Mouse (Mus musculus) liver, embryonic 11.5 days (tissue): ENCODE data around the gene Mbnl3. TPM values are rescaled to one million over a fixed set of nuclear protein-coding genes. Genes with fewer than 3 reads are reported as not detected.
A peak's percentile ranks its signal among the peaks of the same experiment; 100 is the strongest.

Experiments
- ATAC-seq: fragments of 200-750 bp; cut with Nextera tagmentation; replicated peaks from 2 replicates; pipeline ENCODE4 v1.8.0; 2017; ENCODE audit warnings: moderate number of reproducible peaks, mild to moderate bottlenecking, moderate TSS enrichment, moderate library complexity; ENCODE audit not compliant: low FRiP score
- DNase-seq: peaks from one replicate; pipeline ENCODE4 v3.0.0-alpha.2; 2017; ENCODE audit warnings: low spot score
- H3K27ac ChIP-seq: fragments of 300-500 bp; sonication (generic); 2 replicates; pipeline ENCODE4 v1.5.1; 2014; ENCODE audit warnings: mild to moderate bottlenecking, low read depth, low read length, control low read depth
- H3K27me3 ChIP-seq: fragments of 300-500 bp; sonication (generic); replicated peaks from 2 replicates; pipeline ENCODE4 v1.6.1; 2014; ENCODE audit warnings: low read length, mixed read lengths; ENCODE audit not compliant: control insufficient read depth, insufficient read depth
- H3K36me3 ChIP-seq: fragments of 300-500 bp; sonication (generic); 2 replicates; pipeline ENCODE4 v1.6.1; 2014; ENCODE audit warnings: mild to moderate bottlenecking, low read length, moderate library complexity, mixed read lengths; ENCODE audit not compliant: control insufficient read depth, insufficient read depth
- H3K4me1 ChIP-seq: fragments of 300-500 bp; sonication (generic); replicated peaks from 2 replicates; pipeline ENCODE4 v1.6.1; 2014; ENCODE audit warnings: low read length, mixed read lengths; ENCODE audit not compliant: control insufficient read depth, insufficient read depth
- H3K4me2 ChIP-seq: fragments of 300-500 bp; sonication (generic); 2 replicates; pipeline ENCODE4 v1.6.1; 2014; ENCODE audit warnings: mild to moderate bottlenecking, control low read depth, moderate library complexity
- H3K4me3 ChIP-seq: fragments of 300-500 bp; sonication (generic); 2 replicates; pipeline ENCODE4 v1.5.1; 2014; ENCODE audit warnings: low read depth, low read length, control low read depth
- H3K9ac ChIP-seq: fragments of 300-500 bp; sonication (generic); 2 replicates; pipeline ENCODE4 v1.6.1; 2014; ENCODE audit warnings: low read depth, low read length, control low read depth
- H3K9me3 ChIP-seq: fragments of 300-500 bp; sonication (generic); 2 replicates; pipeline ENCODE4 v1.6.1; 2016; ENCODE audit warnings: low read length, inconsistent platforms, mixed read lengths; ENCODE audit not compliant: control insufficient read depth
- WGBS: fragments of 180-500 bp; shearing (Covaris S2); extraction: QIAGEN DNeasy Blood & Tissue Kit; methylation state at CpG from one replicate; pipeline ENCODE4 v1.1.7; 2014; 5-methylcytosine and 5-hydroxymethylcytosine counted together
- polyA plus RNA-seq: library from polyadenylated mRNA; unstranded; fragments of >200 nt; fragmentation: Nextera tagmentation; extraction: Ambion mirVana; gene quantifications from 2 replicates; pipeline ENCODE4 v1.2.1, GENCODE M21; 2014

Mbnl3 gene
- polyA plus RNA-seq, result 8.9 and 10.7 TPM in 2 replicates

DNA sequence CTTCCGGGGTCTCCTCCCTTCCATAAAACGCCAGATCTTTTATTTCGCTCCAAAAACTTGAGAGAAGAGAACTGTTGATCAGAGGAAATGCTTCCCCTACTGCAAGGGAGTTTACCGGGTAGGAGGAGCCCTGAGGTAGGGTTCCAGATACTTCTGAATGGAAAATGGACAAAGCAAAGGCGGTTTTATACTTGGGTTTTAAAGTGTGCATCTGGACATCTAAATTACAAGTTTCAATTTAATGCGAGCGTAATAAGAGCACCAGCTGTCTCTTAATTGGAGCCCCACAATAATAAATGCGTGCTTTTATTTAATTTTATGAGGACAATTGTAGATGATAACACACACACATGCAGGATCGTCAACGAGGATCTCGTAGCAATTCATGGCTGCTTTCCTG is at the start of gene Mbnl3:
Gene Mbnl3 (minus strand): TSS at position 101 of the 400 bp plus-strand sequence.
- 43% methylated on average over 11 of the region's 11 CpGs for WGBS
- no peak for ATAC-seq
- H3K4me3 ChIP-seq, result peak within 1 kb of the TSS; percentile 58
- no peaks in the 10 kb centered on the region for H3K36me3 ChIP-seq
- no peak within 1 kb of the TSS for H3K27ac ChIP-seq
- H3K9me3 ChIP-seq, result no peaks in the 10 kb centered on the region
- peak within 1 kb of the TSS; percentile 75 for H3K4me2 ChIP-seq
- H3K9ac ChIP-seq, result peak within 1 kb of the TSS; percentile 65
- no peak for DNase-seq
- no peaks in the 10 kb centered on the region; the same call in 1 of the 2 replicates for H3K4me1 ChIP-seq
- H3K27me3 ChIP-seq, result peaks cover 6% of the 10 kb centered on the region

DNA sequence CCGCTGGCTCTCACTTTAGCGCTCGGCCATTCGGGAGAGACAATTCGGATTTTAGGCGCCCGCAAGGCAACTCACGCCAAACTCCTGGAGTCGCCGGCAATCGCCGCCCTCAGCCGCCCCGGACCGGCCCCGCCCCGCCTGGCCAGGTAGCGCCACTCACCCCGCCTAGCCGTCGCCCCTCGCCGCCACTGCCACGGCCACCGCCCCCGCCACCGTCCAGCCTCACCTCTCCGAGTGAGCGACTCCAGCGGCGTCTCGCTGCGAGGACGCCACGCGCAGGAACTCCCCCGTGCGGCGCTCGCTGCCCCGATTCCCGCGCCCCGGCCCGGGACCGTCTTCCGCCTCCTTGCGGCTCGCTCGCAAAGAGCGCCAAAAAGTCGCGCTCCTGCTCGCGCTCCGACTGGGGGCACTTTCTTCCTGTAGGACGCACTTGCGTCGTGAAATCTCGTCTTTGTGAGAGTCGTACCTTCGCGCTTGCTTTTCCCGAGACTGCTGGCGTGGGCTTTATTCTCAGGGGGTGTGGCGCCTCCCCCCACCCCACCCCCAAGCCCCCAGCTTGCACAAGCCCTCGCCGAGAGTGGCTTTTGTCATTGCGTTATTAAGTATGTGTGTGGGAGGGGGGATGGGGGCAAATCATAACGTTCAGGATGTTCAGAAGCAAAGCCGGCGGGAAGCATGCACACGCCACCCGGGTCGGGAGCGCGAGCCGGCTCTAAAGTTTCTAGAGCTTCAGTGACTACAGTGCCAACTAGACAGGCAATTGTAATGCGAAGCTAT is 596 bp downstream of the Mbnl3 start:
- 16% methylated on average over 72 of the region's 79 CpGs for WGBS
- Histone ChIP-seq H3K27ac (no peak overlapping the region), H3K4me2 (peak overlapping the region; percentile 75), H3K27me3 (peaks cover 6% of the 10 kb centered on the region), H3K36me3 (no peaks in the 10 kb centered on the region), H3K4me1 (no peaks in the 10 kb centered on the region; the same call in 1 of the 2 replicates), H3K4me3 (peak overlapping the region; percentile 58), H3K9ac (peak overlapping the region; percentile 65), H3K9me3 (no peaks in the 10 kb centered on the region)
- no peak for DNase-seq
- peak; percentile 59 for ATAC-seq

DNA sequence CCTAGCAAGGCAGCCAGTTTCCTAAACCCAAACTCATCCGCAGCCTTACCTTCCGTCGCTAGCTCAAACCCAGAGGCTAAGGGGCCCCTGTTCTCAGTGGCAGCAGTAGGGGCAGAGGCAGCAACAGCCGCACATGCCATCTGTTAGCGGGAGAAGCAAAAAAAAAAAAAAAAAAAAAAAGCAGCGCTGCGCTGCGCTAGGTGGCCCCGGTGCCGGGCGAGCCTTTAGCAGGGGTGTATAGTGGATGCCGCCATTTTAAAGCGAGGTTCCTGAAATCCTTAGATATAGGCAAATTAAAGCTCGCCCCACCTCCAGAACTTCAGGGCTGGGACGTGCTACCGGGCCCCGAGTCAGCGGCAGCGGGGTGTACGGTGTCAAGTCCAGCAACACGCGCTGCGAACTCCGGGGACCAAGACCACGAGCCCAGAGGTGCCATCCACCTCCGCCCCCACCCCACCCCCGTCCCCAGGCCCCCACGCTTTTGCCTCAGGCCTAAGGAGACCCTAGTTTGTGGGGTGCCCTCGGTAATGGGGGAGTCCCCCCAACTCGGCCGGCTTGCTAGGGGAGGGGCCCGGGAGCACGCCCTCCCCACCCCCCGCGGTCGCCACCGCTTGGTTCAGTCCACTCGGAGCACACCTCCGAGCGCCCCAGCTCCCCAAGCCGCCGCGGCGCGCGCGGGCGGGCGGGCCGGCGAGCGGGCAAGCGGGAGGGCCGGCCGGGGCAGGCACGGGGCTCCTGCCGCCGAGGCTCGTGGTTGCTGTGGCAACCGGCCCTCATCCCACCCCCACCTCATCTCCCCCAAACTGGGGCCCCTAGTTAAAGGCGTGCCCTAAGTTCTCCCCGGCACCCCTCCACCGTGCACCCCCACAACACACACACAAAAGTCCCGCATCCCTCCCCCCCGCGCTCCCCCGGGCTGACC is 1.4 kb downstream of the Mbnl3 start:
- no peaks in the 10 kb centered on the region for H3K36me3 ChIP-seq
- H3K27ac ChIP-seq, result no peak overlapping the region; the same call in 1 of the 2 replicates
- 18% methylated on average over 41 of the region's 67 CpGs for WGBS
- no peaks in the 10 kb centered on the region for H3K9me3 ChIP-seq
- H3K9ac ChIP-seq, result peak overlapping the region; percentile 65
- peak overlapping the region; percentile 75 for H3K4me2 ChIP-seq
- H3K4me1 ChIP-seq, result no peaks in the 10 kb centered on the region; the same call in 1 of the 2 replicates
- peak; percentile 88 for ATAC-seq
- H3K4me3 ChIP-seq, result peak overlapping the region; percentile 58
- DNase-seq, result peak; percentile 59
- peaks cover 6% of the 10 kb centered on the region for H3K27me3 ChIP-seq

DNA sequence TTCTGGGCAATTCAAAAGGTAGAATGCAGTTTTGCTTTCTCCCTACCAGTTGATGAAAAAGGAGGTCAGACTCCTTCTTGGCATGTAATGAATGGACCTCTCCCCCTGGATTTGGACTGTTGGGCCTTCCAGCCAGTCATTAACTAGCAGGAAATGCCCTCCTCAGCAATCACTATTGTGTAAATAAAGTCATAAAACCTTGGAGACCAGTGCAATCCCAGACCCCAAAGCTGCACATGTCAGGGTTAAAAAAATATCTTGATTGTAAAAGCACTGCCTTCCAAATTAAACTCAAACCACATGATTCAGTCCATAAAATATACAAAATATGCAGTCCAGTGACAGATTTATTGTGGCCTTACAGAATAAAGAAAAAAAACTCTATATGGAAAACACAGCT is 9.3 kb downstream of the Mbnl3 start:
- Histone ChIP-seq H3K36me3 (no peaks in the 10 kb centered on the region), H3K4me1 (no peaks in the 10 kb centered on the region), H3K27me3 (no peaks in the 10 kb centered on the region), H3K9me3 (no peaks in the 10 kb centered on the region), H3K4me2 (no peak overlapping the region), H3K4me3 (no peak overlapping the region), H3K9ac (no peak overlapping the region), H3K27ac (no peak overlapping the region)
- ATAC-seq (no peak), DNase-seq (no peak)

DNA sequence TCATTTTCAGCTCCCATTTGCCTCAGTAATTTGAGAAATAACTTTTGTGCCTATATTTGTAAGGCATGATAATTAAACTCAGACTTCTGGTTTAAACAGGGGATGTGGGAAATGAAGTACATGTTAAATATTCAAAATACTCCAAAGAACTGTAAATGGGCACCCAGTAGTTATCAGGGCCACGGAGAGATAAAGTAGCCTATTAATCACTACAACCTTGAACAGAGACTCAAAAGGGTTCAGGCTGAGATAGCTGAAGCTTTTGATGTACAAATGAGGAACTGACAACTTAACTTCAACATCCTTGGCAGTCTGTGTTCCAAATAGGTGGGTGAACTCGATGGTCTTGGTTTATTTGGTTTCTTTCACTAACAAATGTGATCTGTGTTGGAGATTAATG is 34.4 kb downstream of the Mbnl3 start:
- ATAC-seq (no peak), DNase-seq (no peak)
- Histone ChIP-seq H3K27ac (no peak overlapping the region), H3K4me1 (no peaks in the 10 kb centered on the region), H3K9ac (no peak overlapping the region), H3K9me3 (no peaks in the 10 kb centered on the region), H3K27me3 (no peaks in the 10 kb centered on the region), H3K4me3 (no peak overlapping the region), H3K4me2 (no peak overlapping the region), H3K36me3 (no peaks in the 10 kb centered on the region)
- 33% methylated on average over 2 of the region's 2 CpGs for WGBS

DNA sequence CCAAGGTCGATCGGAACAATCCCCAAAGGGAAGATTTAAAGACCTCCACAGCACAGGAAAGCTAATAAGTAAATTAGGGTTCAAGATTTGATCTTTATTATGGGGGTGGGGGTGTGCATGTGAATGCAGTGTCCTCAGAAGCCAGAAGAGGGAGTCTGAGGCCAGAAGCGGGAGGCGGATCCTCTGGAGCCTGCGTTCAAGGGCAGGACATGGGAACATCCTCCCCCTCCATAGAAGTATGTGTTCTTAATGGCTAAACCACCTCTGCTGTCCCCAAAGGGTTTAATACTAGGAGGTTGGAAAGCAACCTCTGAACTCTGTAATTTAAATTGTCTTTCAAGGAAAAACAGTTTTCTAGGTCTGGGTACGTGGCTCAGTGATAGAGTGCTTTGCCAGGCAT is 34.9 kb downstream of the Mbnl3 start:
- no peak overlapping the region for H3K4me2 ChIP-seq
- no peaks in the 10 kb centered on the region for H3K9me3 ChIP-seq
- no peaks in the 10 kb centered on the region for H3K36me3 ChIP-seq
- no peak overlapping the region for H3K4me3 ChIP-seq
- 58% methylated on average over 6 of the region's 6 CpGs for WGBS
- no peaks in the 10 kb centered on the region for H3K4me1 ChIP-seq
- no peak for DNase-seq
- no peaks in the 10 kb centered on the region for H3K27me3 ChIP-seq
- H3K27ac ChIP-seq, result no peak overlapping the region
- no peak for ATAC-seq
- H3K9ac ChIP-seq, result no peak overlapping the region

DNA sequence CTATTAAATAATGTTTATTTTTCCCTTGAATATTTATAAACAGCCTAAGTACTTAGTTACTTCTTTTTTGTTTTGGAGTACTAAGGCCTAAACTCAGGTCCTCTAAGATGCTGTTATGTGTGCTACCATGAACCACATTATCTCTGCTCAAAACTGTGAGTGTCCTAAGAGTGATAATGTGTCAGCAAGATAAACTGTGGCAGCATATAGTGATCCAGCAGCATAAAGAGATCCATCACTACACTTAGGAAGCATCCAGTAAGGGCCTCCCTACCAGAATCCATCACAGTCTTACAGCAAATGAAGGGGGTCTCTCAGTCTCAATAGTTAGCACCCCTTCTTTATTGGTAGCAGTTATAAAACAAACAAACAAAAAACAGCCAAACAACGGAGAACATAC is 35.9 kb downstream of the Mbnl3 start:
- Histone ChIP-seq H3K27me3 (no peaks in the 10 kb centered on the region), H3K36me3 (no peaks in the 10 kb centered on the region), H3K9me3 (no peaks in the 10 kb centered on the region), H3K4me1 (no peaks in the 10 kb centered on the region), H3K27ac (no peak overlapping the region), H3K4me3 (no peak overlapping the region), H3K9ac (no peak overlapping the region), H3K4me2 (no peak overlapping the region)
- peak; percentile 58 for ATAC-seq
- 86% methylated on average over 1 of the region's 1 CpGs for WGBS
- no peak for DNase-seq

DNA sequence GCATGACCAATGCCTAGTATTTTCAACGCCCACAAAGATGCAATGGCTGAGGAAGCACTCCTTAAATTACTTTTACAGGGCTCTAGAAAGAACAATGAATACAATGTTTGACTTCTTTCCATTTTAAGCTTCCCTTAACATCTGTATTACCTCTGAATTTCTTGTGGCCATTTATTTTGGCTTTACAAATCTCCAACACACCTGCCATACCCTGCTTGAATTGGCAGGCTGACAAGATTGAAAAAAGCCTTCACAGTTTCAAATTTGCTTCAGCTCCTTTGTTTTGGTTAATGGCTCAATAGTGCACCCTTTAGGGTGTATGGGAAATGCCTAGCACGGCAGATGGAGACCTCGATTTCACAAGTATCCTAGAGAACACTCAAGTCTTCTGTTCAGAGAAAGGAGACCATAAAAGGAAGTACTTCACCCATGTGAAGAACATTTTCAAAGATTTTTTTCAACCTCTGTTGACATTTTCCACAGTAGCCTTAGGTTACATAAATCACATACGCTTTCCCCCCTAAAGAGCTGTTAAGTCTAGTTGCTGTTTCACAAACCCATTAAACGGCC is 36.8 kb downstream of the Mbnl3 start:
- Histone ChIP-seq H3K9me3 (no peaks in the 10 kb centered on the region), H3K27me3 (no peaks in the 10 kb centered on the region), H3K4me1 (no peaks in the 10 kb centered on the region), H3K9ac (no peak overlapping the region), H3K4me3 (no peak overlapping the region), H3K36me3 (no peaks in the 10 kb centered on the region), H3K27ac (no peak overlapping the region), H3K4me2 (no peak overlapping the region)
- ATAC-seq, result no peak
- no peak for DNase-seq
- WGBS, result 79% methylated on average over 5 of the region's 5 CpGs
